Comparison of ENCODE assay signal across 11 mouse cellular contexts in the genomic region with DNA sequence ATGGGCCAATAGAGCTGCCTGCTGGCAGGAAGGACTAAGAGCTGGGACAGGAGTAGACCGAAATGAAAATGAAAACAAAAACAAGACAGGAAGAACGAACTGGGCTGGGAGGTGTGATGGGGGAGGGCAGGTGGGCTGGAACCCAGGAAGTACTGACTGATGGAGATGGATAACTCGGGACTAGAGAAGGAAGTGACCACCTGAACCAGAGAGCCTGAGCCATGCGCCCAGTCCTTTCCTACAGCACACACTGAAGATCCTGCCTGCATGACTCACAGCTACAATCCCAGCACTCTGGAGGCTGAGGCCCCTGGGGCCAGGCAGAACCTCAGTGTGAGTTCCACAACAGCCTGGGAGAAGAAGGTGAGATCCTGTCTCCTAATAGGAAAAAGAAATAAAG. TPM values are rescaled to one million over a fixed set of nuclear protein-coding genes. Genes with fewer than 3 reads are reported as not detected.
A peak's percentile ranks its signal among the peaks of the same experiment; 100 is the strongest.
DNase-seq lines count a peak whose midpoint lies in the region; ATAC-seq lines count a peak whose summit lies in the region.
"Had no signal": no experiment of that assay in that cellular context is flagged by ENCODE, and none has a peak within 500 bp of the region (broad histone marks: within the 10 kb centered on the region; RNA-seq: fewer than 3 reads in every experiment).

No protein-coding gene starts in this region.

- no peak overlapping the region for H3K27ac ChIP-seq in neural tube, embryonic 15.5 days (replicated peaks)
- H3K27ac ChIP-seq in stomach, embryonic 16.5 days (ENCODE audit: low read length) = peak overlapping the region; percentile 10; the same call in 1 of the 2 replicates
- H3K27ac ChIP-seq: limb, embryonic 12.5 days had no signal

- H3K36me3 ChIP-seq in neural tube, embryonic 15.5 days = no peaks in the 10 kb centered on the region
- no peaks in the 10 kb centered on the region for H3K36me3 ChIP-seq in stomach, embryonic 16.5 days (ENCODE audit: control insufficient read depth, insufficient read depth, low read length)

- peak; percentile 7 for DNase-seq in kidney, adult 18-20 months
- DNase-seq in kidney, postnatal 10 days = no peak
- no peak for DNase-seq in neural tube, embryonic 10.5 days (ENCODE audit: extremely low spot score, low spot score)
- DNase-seq in adrenal gland, adult 8-10 months = peak; percentile 12
- no peak for DNase-seq in lung, postnatal 4 days
- DNase-seq: embryo, embryonic 11 days; thymus, postnatal 14 days had no signal

- no peak overlapping the region for H3K9ac ChIP-seq in neural tube, embryonic 15.5 days (replicated peaks)
- H3K9ac ChIP-seq in stomach, embryonic 16.5 days (ENCODE audit: low read length) = no peak overlapping the region
- H3K9ac ChIP-seq: limb, embryonic 12.5 days had no signal

- ATAC-seq in neural tube, embryonic 15.5 days (ENCODE audit: low FRiP score) = no peak
- no peak for ATAC-seq in stomach, embryonic 16.5 days (ENCODE audit: insufficient read depth, low FRiP score)
- ATAC-seq in erythroid progenitor cell, adult 5-6 weeks (replicated peaks; ENCODE audit: low FRiP score, poor library complexity, severe bottlenecking) = no peak

- peaks cover 37% of the 10 kb centered on the region for H3K4me1 ChIP-seq in neural tube, embryonic 15.5 days
- peaks cover 11% of the 10 kb centered on the region for H3K4me1 ChIP-seq in stomach, embryonic 16.5 days (ENCODE audit: control insufficient read depth, insufficient read depth, low read length)

- WGBS in neural tube, embryonic 15.5 days = 75% methylated on average over 4 of the region's 4 CpGs
- WGBS in stomach, embryonic 16.5 days = 56% methylated on average over 4 of the region's 4 CpGs

- H3K9me3 ChIP-seq in neural tube, embryonic 15.5 days (replicated peaks) = no peaks in the 10 kb centered on the region
- H3K9me3 ChIP-seq in stomach, embryonic 16.5 days (replicated peaks; ENCODE audit: control insufficient read depth, low read length) = no peaks in the 10 kb centered on the region
- H3K9me3 ChIP-seq: limb, embryonic 12.5 days had no signal

- peak overlapping the region; percentile 11 for H3K4me2 ChIP-seq in neural tube, embryonic 15.5 days
- no peak overlapping the region for H3K4me2 ChIP-seq in stomach, embryonic 16.5 days (ENCODE audit: low read depth, low read length)
- H3K4me2 ChIP-seq: limb, embryonic 12.5 days had no signal

- H3K4me3 ChIP-seq in neural tube, embryonic 15.5 days (replicated peaks) = no peak overlapping the region
- no peak overlapping the region for H3K4me3 ChIP-seq in stomach, embryonic 16.5 days (replicated peaks; ENCODE audit: low read length)
- H3K4me3 ChIP-seq: limb, embryonic 12.5 days had no signal

- no peaks in the 10 kb centered on the region for H3K27me3 ChIP-seq in neural tube, embryonic 15.5 days (replicated peaks)
- no peaks in the 10 kb centered on the region for H3K27me3 ChIP-seq in stomach, embryonic 16.5 days (ENCODE audit: control insufficient read depth, insufficient read depth, low read length)
- H3K27me3 ChIP-seq: limb, embryonic 12.5 days had no signal

RNA-seq across cellular contexts. Expression of gene Dcaf5, which starts 3.1 kb away (rescaled TPM):
- 20.2 and 20.6 TPM in 2 replicates for polyA plus RNA-seq in neural tube, embryonic 15.5 days (2015; fragmentation: Nextera tagmentation; extraction: Ambion mirVana)
- 10 to 100 TPM; 37.0 to 46.5 (median 41.6) TPM for total RNA-seq in adrenal gland, adult 8-10 months (2022)
- polyA plus RNA-seq in stomach, embryonic 16.5 days (2015; fragmentation: Nextera tagmentation; extraction: Ambion mirVana) = 12.5 and 13.2 TPM in 2 replicates
- 1.3 and 20.2 TPM in 2 replicates for total RNA-seq in erythroid progenitor cell, adult 5-6 weeks (2015; ENCODE audit: low replicate concordance)
- total RNA-seq in erythroid progenitor cell, adult 5-6 weeks (2017; ENCODE audit: low replicate concordance) = 2.4 and 3.2 TPM in 2 replicates

RNA-seq across cellular contexts. Expression of gene Exd2, which starts 29.6 kb away (rescaled TPM):
- polyA plus RNA-seq in neural tube, embryonic 15.5 days (2015; fragmentation: Nextera tagmentation; extraction: Ambion mirVana) = 43.4 and 50.1 TPM in 2 replicates
- total RNA-seq in adrenal gland, adult 8-10 months (2022) = 10 to 100 TPM; 24.7 to 42.5 (median 31.2) TPM
- polyA plus RNA-seq in stomach, embryonic 16.5 days (2015; fragmentation: Nextera tagmentation; extraction: Ambion mirVana) = 26.5 and 28.0 TPM in 2 replicates
- total RNA-seq in erythroid progenitor cell, adult 5-6 weeks (2015; ENCODE audit: low replicate concordance) = 2.2 and 9.6 TPM in 2 replicates
- 0.77 and 21.9 TPM in 2 replicates for total RNA-seq in erythroid progenitor cell, adult 5-6 weeks (2017; ENCODE audit: low replicate concordance)

Comparison
In these comparisons a context has a peak if more than half of its experiments do, and no peak if none do; other contexts are left out.
1. DNase-seq: peak in kidney, adult 18-20 months (single experiment) and adrenal gland, adult 8-10 months (single experiment); none in kidney, postnatal 10 days (single experiment), neural tube, embryonic 10.5 days (single experiment) and lung, postnatal 4 days (0 of 2).